Mouse (Mus musculus) telencephalon, adult 2 months (tissue): Measurements from ENCODE around the gene Itga1.

Experiments used
- DNase-seq: peaks from one replicate; pipeline ENCODE4 v3.0.0-alpha.2; 2011; ENCODE audit warnings: low read depth, low spot score

The Itga1 gene

DNA sequence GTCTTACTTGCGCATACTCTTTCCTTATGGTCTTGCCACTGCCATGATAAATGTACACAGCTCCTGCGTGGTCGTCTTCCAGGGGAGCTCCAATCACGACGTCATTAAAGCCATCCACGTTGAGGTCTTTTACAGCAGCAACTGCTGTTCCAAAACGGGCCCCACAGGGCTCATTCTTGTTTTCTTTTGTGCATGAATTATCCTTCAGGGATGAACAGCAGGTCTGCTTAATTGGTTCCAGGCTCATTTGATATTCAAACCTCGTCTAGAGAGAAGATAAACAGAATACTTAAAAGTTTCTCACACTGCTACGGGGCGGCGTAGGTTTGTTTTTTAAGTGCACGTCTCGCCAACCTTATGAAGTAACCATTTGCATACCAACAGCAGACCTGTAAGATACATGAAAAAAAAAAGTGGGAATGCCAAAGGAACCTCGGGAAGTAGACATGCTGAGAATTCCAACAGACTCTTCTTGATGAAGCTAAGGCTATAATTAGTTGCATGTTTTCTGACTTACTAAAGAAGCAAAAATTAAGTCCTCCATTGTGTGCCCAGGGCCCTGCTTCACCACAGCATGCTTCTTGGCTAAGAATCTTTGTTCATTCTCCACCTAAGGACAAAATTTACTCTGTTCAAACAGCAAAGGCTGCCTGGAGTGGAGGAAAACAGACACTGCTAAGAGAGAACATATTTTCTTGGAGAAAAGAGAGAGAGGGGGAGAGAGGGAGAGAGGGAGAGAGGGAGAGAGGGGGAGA is 109.3 kb downstream of the Itga1 start:
- peak; percentile 4 for DNase-seq

DNA sequence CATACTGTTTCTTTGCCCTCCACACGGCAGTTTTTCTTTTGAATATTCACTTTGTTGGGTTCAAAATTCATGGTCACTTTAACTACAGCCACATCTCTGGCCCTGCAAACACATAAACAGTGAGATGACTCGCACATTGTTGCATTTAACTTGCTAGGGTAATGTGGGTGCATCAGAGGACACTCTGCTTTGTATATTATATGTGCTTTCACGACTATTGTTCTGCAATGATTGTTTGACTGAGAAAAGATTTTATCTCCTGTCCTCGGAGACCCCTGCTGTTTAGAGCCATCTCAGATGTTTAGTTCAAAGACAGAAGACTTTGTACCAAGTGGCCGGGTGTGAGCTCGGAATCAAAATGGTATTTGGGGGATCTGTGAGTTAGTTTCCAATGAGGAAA is 114.1 kb downstream of the Itga1 start:
- DNase-seq: no peak

- DNase-seq: no peak
Observed at GRCm38 (mm10) chr13:114987161-114987560, 114.6 kb downstream of the Itga1 start.

DNA sequence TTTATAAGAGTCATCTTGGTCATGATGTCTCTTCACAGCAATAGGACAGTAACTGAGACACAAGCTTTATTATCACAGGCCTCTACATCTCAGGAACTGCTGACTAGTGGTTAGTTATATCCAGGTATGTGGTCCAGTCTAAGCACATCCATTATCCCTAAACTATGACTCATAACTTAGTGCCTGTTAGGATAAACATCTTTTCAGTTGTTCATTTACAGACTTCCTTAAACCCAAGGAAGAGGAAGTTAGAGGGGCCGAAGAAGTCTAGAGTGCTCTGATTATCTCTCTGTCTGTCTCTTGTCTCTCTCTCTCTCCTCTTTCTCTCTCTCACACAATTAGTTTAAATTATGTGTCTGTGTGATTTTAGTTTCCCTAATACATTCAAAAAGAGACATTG is 117.1 kb downstream of the Itga1 start:
- DNase-seq: no peak

GRCm38 (mm10) chr13:114983116-114983515 is 118.6 kb downstream of the Itga1 start:
- no peak for DNase-seq

DNA sequence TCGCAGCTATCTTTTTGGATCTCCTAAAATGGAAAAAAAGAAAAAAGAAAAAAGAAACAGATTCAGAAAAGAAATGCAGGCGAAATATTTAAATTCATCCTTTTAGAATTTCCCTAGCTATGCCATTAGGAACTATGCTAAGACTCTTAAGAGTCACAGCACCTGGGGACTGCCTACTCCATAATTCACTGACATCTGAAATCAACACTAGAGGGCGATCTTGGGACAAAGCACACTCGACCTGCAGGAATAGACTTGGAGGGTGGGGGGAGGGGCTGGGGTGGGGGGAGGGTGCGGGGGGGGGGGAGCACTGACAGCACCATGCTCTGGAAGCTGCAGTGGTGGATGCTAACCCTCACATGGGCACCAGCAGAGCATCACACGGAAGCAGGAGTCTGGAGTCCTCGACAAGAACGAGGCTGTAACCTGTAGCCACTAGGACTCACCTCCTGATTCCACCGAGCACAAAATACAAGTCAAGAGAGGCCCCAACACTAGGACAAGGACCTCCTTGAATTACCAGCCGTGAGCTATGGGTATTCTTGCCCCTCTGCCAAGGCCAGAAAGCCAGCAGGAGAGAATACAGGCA is 120.8 kb downstream of the Itga1 start:
- DNase-seq: no peak

GRCm38 (mm10) chr13:114974484-114975042 is 127.2 kb downstream of the Itga1 start:
- DNase-seq: no peak

DNA sequence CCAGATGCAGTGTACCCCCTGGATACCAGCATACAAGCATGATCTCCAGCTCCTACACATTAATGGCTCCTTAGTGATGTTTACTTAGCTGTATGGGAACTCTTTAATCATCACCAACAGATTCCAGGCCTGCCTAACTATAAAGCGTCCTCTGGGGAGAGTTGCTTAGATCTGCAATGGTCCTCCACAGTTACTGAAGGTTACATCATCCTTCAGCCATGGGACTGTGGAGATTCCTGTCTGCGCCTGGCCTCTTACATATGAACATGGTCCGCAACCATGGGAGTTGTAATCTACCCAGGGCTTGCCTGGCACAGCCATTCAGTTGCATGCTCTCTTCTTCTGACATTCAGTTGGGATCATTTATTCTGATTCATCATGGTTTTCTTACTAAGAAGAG is 129.9 kb downstream of the Itga1 start:
- DNase-seq: no peak

DNA sequence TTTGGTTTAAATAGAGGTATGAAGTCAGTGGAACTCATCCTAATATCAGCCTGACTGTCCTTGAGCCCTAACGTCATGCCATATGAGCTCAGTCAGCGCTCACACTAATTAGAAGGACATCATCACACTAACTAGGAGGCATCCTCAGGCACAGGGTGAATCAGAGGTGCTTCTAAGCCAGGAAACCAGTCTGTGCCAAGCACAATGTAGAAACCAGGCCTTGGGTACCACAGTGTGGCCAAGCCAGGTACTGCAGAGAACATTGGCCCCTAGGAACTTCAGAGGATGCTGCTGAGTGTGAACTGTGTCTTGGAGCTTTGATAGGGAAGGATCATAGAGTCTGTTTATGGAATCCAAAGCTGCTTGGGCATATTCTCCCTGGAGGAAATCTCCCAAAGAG is 137.5 kb downstream of the Itga1 start:
- peak; percentile 50 for DNase-seq

GRCm38 (mm10) chr13:114954516-114954915 is 147.2 kb downstream of the Itga1 start:
- DNase-seq: no peak

DNA sequence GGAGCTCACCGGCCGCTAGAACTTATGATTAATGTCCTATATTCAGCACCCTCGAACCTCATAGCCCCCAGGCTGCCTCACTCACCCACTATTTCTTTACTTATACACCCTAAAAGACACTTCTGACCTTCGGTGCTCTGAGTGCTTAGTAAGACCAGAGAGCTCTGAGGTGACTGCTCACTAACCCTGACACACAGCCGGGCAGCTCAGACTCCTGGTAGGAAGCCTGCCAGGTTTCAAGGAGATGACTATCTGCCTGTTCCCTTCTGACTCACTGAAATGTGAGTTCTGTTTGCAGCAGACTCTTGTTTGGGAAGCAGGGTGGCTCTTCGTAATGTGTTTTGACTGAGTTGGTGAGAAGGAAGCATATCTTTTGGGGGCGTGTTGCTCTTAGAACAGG is 168.2 kb downstream of the Itga1 start:
- no peak for DNase-seq

- DNase-seq: no peak
Observed at GRCm38 (mm10) chr13:114931775-114932294, 169.9 kb downstream of the Itga1 start, which contains the start of gene Itga2. Itga2 (minus strand) TSS chr13:114932100.

- no peak for DNase-seq
Observed at GRCm38 (mm10) chr13:114930996-114931649, 170.6 kb downstream of the Itga1 start.

DNA sequence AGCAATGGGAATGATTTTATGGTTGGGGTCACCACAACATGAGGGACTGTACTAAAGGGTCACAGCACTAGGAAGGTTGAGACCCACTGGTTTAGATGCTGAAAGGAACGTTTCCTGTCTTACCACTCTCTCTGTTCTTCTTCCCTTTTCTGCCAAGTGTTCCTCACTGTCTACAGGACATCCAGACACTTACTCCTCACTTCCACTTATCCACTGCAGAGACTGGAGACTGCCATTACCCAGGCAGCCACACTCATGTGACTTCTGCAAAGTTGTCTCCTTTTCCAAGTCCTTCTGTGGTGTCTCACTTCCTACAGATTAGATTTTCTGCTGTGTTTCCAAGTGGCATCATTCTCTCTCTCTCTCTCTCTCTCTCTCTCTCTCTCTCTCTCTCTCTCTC is 177.0 kb downstream of the Itga1 start:
- DNase-seq: no peak

DNA sequence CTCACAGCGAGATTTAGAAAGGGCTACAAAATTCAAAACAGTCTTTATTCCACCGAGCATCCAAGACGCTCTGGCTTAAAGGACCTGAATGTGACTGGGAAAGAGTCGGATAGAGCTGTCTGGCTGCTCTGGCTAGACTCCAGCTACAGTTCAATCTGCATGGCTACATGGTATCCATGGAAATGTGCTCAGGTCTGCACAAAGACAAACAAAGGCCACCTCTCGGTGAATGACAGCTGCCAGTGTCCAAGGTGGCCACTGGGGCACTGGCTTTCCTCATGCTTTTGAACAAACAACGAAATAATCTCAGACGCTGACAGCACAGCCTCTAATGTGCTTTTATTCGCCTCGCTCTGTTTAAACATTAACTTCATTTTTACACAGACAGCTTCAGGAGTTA is 178.4 kb downstream of the Itga1 start:
- no peak for DNase-seq

DNA sequence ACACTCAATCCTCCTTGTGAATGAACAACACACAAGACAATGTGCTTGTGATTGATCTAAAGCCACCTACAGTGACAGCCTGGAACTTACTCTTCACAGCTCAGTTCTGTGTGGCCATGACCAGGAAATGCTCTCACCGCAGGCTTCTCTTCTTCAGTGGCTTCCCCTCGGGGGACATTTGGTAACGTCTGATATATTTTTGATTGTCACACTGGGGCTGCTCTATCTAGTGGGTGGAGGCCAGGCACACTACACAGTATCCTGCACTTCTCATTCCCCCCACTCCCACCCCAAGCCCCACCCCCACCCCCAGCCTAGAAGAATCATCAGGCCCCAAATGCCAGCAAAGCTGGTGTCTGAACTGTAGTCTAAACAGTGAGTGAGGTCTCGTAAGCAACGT is 186.0 kb downstream of the Itga1 start:
- no peak for DNase-seq

DNA sequence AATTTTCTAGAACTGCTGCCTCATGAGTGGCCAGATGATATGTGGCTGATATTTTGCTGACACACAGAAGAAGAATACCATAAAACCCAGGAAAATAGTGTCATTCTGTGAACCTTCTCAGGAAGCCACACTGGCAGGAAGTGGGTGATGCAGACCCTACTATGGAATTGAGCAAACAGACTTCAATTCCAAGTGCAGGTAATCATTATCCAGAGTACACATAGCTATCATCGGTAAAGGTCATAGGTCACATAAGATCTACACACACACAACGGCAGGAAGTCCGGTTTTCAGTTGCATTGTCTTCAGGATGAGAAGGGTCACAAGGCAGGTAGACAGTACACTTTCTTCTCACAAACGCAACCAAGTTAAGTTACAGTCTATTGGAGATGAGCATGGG is 186.8 kb downstream of the Itga1 start:
- no peak for DNase-seq

GRCm38 (mm10) chr13:114914559-114914958 is 187.2 kb downstream of the Itga1 start:
- DNase-seq: no peak

DNA sequence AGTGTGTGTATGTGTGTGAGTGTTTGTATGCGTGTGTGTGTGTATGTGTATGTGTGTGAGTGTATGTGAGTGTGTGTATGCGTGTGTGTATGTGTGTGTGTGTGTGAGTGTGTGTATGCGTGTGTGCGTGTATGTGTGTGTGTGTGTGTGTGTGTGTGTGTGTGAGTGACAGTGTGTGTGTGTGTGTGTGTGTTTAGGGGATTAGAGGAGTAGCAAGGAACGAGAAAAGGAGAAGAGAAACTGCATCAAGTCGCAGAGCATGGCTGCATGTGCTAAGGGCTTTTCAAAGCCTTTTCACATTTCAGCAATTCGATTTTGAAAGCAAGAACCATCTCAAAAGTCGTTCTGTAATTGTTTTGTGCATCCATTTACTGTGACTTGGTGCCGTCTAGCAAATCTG is 191.1 kb downstream of the Itga1 start:
- DNase-seq: no peak

DNA sequence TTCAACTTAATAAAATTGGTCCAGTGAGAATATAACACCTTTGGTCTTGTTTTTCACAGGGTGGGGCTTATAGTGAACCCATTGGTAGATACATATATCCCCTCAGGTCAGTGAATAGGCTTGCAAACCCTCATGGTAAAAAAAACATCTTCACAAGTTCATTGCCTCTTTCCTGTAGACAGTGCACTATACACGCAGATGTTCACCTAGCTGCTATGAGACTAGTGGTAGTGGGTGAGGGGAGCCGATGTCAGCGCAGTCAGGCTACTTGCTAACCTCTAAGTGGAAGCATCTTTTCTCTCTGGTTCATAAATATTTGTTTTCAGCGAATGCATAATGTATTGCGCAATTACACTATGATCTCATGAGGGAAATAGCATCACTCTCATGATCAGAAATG is 192.2 kb downstream of the Itga1 start:
- no peak for DNase-seq

DNA sequence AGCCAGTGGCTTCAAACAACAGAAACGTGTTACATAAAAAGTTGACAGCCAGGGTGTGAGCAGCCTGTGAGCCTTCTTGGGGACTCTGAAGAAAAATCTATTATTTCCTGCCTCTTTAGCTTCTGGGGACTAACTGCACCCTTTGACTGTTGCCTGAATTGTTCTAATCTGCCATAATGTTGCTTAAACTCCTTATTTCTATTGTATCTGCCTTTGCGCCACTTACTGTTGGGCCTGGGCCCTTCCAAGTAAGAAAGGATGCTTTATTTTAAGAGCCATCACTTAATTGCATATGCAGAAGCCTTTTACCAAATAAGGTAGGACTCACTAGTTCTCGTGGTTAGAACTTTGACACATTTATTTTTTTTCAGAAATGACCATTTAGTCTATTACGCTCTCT is 193.9 kb downstream of the Itga1 start:
- DNase-seq: no peak
